12 mouse cellular contexts compared by ENCODE assay signal in genomic region chr8:125413001-125413909, GRCm38 (mm10).
DNase-seq lines count a peak whose midpoint lies in the region; ATAC-seq and TF ChIP-seq lines count a peak whose summit lies in the region.
"Had no signal": no experiment of that assay in that cellular context is flagged by ENCODE, and none has a peak within 500 bp of the region (broad histone marks: within the 10 kb centered on the region; RNA-seq: fewer than 3 reads in every experiment).

No protein-coding gene starts in this region.

- peak; percentile 20 for DNase-seq in embryo, embryonic 10.5 days (ENCODE audit: low spot score)
- no peak for DNase-seq in embryo, embryonic 11 days
- DNase-seq in kidney, adult 2 months, result no peak
- no peak for DNase-seq in embryonic facial prominence, embryonic 10.5 days (ENCODE audit: low spot score)
- no peak for DNase-seq in cerebellum, postnatal 4 days (ENCODE audit: low spot score in 2 of 2)
- no peak for DNase-seq in cerebellum, adult 9-10 months
- DNase-seq: kidney, postnatal 25 days; lung, adult 18-20 months had no signal

- peak overlapping the region; percentile 14; the same call in 1 of the 2 replicates for H3K9ac ChIP-seq in kidney, embryonic 14.5 days (ENCODE audit: low read depth, low read length)
- no peak overlapping the region; the same call in 1 of the 2 replicates for H3K9ac ChIP-seq in midbrain, embryonic 12.5 days (replicated peaks)
- H3K9ac ChIP-seq: embryonic facial prominence, embryonic 15.5 days; heart, embryonic 15.5 days had no signal

- H3K27ac ChIP-seq in kidney, embryonic 14.5 days (ENCODE audit: low read depth, low read length), result peak overlapping the region; percentile 48
- H3K27ac ChIP-seq in kidney, adult 2 months (ENCODE audit: insufficient read depth, low read depth, low read length), result no peak overlapping the region
- H3K27ac ChIP-seq in embryonic facial prominence, embryonic 10.5 days (replicated peaks), result peak overlapping the region; percentile 44; the same call in 1 of the 2 replicates
- peak overlapping the region; percentile 70 for H3K27ac ChIP-seq in midbrain, embryonic 12.5 days (replicated peaks)
- H3K27ac ChIP-seq: embryonic facial prominence, embryonic 15.5 days; heart, embryonic 15.5 days had no signal

- 27% methylated on average over 13 of the region's 13 CpGs for WGBS in kidney, embryonic 14.5 days
- 56% methylated on average over 13 of the region's 13 CpGs for WGBS in kidney, adult 2 months
- 24% methylated on average over 13 of the region's 13 CpGs for WGBS in embryonic facial prominence, embryonic 10.5 days
- WGBS in midbrain, embryonic 12.5 days, result 12% methylated on average over 13 of the region's 13 CpGs

- no peak for TF ChIP-seq CTCF in kidney, adult 2 months (conservative IDR thresholded peaks at IDR 0.05; ENCODE audit: insufficient read depth, insufficient read length, low read depth, low read length)

- peak overlapping the region; percentile 11; the same call in 1 of the 2 replicates for H3K4me2 ChIP-seq in kidney, embryonic 14.5 days (replicated peaks; ENCODE audit: low read depth, low read length)
- H3K4me2 ChIP-seq in midbrain, embryonic 12.5 days (replicated peaks), result peak overlapping the region; percentile 32
- H3K4me2 ChIP-seq: embryonic facial prominence, embryonic 15.5 days; heart, embryonic 15.5 days had no signal

- no peak overlapping the region for H3K4me3 ChIP-seq in kidney, embryonic 14.5 days (ENCODE audit: low read length)
- H3K4me3 ChIP-seq in kidney, adult 2 months (ENCODE audit: insufficient read depth, low read depth, low read length), result no peak overlapping the region
- H3K4me3 ChIP-seq in embryonic facial prominence, embryonic 10.5 days, result no peak overlapping the region
- H3K4me3 ChIP-seq in midbrain, embryonic 12.5 days, result no peak overlapping the region
- H3K4me3 ChIP-seq: embryonic facial prominence, embryonic 15.5 days; heart, embryonic 15.5 days had no signal

- no peaks in the 10 kb centered on the region for H3K9me3 ChIP-seq in kidney, embryonic 14.5 days (ENCODE audit: control insufficient read depth, low read length)
- no peaks in the 10 kb centered on the region for H3K9me3 ChIP-seq in embryonic facial prominence, embryonic 10.5 days
- H3K9me3 ChIP-seq in midbrain, embryonic 12.5 days, result no peaks in the 10 kb centered on the region
- H3K9me3 ChIP-seq: embryonic facial prominence, embryonic 15.5 days; heart, embryonic 15.5 days had no signal

- H3K36me3 ChIP-seq in kidney, embryonic 14.5 days (ENCODE audit: control insufficient read depth, insufficient read depth, low read length), result peaks cover 4% of the 10 kb centered on the region; the same call in 1 of the 2 replicates
- no peaks in the 10 kb centered on the region for H3K36me3 ChIP-seq in kidney, adult 2 months (ENCODE audit: control insufficient read depth, insufficient read depth, low read length)
- no peaks in the 10 kb centered on the region; the same call in 1 of the 2 replicates for H3K36me3 ChIP-seq in embryonic facial prominence, embryonic 10.5 days (replicated peaks)
- H3K36me3 ChIP-seq in midbrain, embryonic 12.5 days, result peaks cover 20% of the 10 kb centered on the region; the same call in 1 of the 2 replicates
- H3K36me3 ChIP-seq: embryonic facial prominence, embryonic 15.5 days had no signal

- H3K4me1 ChIP-seq in kidney, embryonic 14.5 days (ENCODE audit: control insufficient read depth, insufficient read depth, low read length), result peaks cover 8% of the 10 kb centered on the region; the same call in 1 of the 2 replicates
- no peaks in the 10 kb centered on the region for H3K4me1 ChIP-seq in kidney, adult 2 months (ENCODE audit: control insufficient read depth, insufficient read depth, low read length)
- H3K4me1 ChIP-seq in embryonic facial prominence, embryonic 10.5 days, result peaks cover 52% of the 10 kb centered on the region
- H3K4me1 ChIP-seq in midbrain, embryonic 12.5 days, result peaks cover 16% of the 10 kb centered on the region

- no peaks in the 10 kb centered on the region for H3K27me3 ChIP-seq in kidney, embryonic 14.5 days (ENCODE audit: control insufficient read depth, insufficient read depth, low read length)
- no peaks in the 10 kb centered on the region for H3K27me3 ChIP-seq in kidney, adult 2 months (replicated peaks; ENCODE audit: control insufficient read depth, insufficient read depth, low read length)
- H3K27me3 ChIP-seq in embryonic facial prominence, embryonic 10.5 days (replicated peaks; ENCODE audit: low read depth, poor library complexity, severe bottlenecking), result no peaks in the 10 kb centered on the region
- H3K27me3 ChIP-seq in midbrain, embryonic 12.5 days, result no peaks in the 10 kb centered on the region
- H3K27me3 ChIP-seq: heart, embryonic 15.5 days had no signal

- no peak for ATAC-seq in kidney, embryonic 14.5 days (ENCODE audit: low FRiP score, low TSS enrichment)
- peak; percentile 73 for ATAC-seq in midbrain, embryonic 12.5 days (ENCODE audit: low FRiP score, low read depth)

- TF ChIP-seq POLR2A in kidney, adult 2 months (IDR thresholded peaks at IDR 0.05; ENCODE audit: low read depth, low read length), result no peak
